Mouse (Mus musculus): ENCODE results near the gene Olfr741.

The Olfr741 gene

DNA sequence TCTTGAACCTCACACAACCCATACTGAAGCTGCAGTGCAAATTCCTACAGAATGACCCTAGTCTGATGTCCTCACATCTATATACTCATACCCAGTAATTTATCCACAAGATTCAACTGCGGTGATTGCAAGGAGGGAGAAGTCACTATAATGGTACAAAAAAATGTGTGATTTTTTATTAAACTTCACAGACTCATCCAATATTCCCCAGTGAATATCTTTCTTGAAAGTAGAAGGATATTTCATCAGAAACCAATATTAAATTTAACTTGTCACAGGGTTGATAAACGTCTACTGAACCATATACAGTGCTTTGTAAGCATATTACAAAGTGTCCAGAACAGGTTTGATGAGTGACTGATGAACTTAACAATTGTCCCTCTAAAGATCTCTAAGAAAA lies at the start of gene Olfr741:
Gene Olfr741 (plus strand): TSS at position 301 of the 400 bp plus-strand sequence.
- no peak for DNase-seq

DNA sequence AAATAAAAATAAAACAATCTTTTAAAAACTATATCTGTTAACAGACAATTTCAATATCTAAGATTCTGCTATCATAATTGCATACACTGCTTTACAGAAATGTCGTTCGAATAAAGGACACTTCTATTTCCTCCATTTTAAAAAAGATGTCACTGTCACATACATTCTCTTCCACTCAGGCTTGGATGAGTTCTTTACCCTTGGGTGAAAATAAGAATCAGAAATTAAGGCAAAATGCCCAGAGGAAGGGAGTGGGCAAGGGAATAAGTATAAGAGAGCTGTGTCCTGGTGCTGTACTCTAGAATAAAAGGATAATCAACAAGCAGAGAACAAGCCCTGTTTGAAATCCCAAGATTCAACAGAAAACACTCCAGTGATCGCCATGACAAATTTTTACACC lies 27.3 kb upstream of the Olfr741 start, which contains the start of gene Olfr740:
Gene Olfr740 (plus strand): TSS at position 301 of the 400 bp plus-strand sequence.
- no peak for DNase-seq

DNA sequence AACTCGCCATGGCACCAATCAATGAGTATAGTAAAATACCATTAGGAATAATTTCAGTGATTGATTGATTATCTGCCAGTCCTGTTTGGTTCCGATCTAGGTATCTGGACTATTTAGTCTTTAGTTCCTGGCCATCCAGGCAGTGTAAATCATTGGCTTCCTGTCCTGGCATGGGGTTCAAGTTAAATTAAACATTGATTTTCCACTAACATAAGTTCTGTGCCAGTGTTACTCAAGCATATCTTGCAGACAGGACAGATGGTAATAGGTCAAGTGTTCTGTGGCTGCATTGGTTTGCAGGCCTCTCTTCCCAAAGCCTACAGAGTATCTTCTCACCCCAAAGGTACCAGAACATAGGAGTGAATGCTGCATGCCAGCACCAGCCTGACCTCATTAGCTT lies 5.9 kb downstream of the Olfr741 start:
- DNase-seq = no peak

DNA sequence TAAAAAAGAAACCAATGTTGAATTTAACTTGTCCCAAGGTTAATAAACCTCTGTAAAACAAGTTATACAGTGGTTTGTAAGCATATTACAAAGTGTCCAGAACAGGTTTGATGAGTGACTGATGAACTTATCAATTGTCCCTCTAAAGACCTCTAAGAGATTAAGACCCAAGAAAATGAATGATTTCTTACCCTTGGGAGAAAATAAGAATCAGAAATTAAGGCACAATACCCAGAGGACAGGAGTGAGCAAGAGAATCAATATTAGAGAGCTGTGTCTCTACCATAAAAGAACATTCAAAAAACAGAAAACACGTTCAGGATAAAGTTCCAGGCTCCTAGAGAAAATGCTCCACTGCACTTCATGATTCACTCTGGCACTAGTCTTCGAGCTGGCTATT lies 30.8 kb downstream of the Olfr741 start, which contains the start of gene Olfr742:
Gene Olfr742 (plus strand): TSS at position 301 of the 400 bp plus-strand sequence.
- DNase-seq = no peak

DNA sequence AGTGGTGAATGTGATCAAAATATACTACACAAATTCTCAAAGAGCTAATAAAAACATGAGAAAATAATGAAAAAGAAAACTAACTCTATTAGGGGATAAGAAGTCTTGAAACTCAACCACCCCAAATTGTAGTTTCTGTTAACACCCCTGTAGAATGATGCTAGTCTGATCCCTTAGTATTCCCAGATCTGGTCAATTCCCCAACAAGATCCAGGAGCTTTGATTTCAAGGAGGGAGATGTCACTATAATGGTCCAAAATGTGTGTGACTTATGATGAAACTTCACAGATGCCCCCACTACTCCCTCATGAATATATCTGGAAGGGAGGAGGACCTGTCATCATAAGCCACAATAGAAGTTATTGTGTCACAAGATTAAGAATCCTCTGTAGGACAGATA lies 49.0 kb downstream of the Olfr741 start, which contains the start of gene Olfr743:
Gene Olfr743 (plus strand): TSS at position 301 of the 400 bp plus-strand sequence.
- no peak for DNase-seq
